Mouse (Mus musculus): ENCODE results near the gene Spsb4. TPM values are rescaled to one million over a fixed set of nuclear protein-coding genes. Genes with fewer than 3 reads are reported as not detected.

Gene Spsb4
- total and polyA plus RNA-seq, 2 experiments: 1.5 to 3.5 TPM

GRCm38 (mm10) chr9:97020152-97020551 lies 1.5 kb upstream of the Spsb4 start:
- TF ChIP-seq POLR2A (IDR thresholded peaks at IDR 0.05; ENCODE audit: extremely low read depth, insufficient read depth, low read length) (no peak), CTCF (IDR thresholded peaks at IDR 0.05; ENCODE audit: low read depth, low read length) (no peak)

GRCm38 (mm10) chr9:97019686-97020085 lies 1.0 kb upstream of the Spsb4 start:
- DNase-seq (ENCODE audit: extremely low read depth, low read depth, low spot score): no peak
- H3K4me3 ChIP-seq (ENCODE audit: insufficient read depth, low read depth, low read length): no peak overlapping the region
- TF ChIP-seq CTCF (IDR thresholded peaks at IDR 0.05; ENCODE audit: low read depth, low read length) (no peak), POLR2A (IDR thresholded peaks at IDR 0.05; ENCODE audit: extremely low read depth, insufficient read depth, low read length) (no peak)
- H3K79me2 ChIP-seq (ENCODE audit: control insufficient read depth, insufficient read depth, low read length): no peaks in the 10 kb centered on the region
- H3K27me3 ChIP-seq (ENCODE audit: control insufficient read depth, insufficient read depth, low read length): peaks cover 5% of the 10 kb centered on the region; the same call in 1 of the 2 replicates
- H3K36me3 ChIP-seq (ENCODE audit: control insufficient read depth, insufficient read depth, low read length): no peaks in the 10 kb centered on the region
- no peak overlapping the region for H3K27ac ChIP-seq (replicated peaks; ENCODE audit: insufficient read depth, low read depth, low read length)
- 49% methylated on average over 2 of the region's 2 CpGs for WGBS
- H3K9ac ChIP-seq (ENCODE audit: low read depth, low read length): no peak overlapping the region
- no peaks in the 10 kb centered on the region for H3K4me1 ChIP-seq (ENCODE audit: control insufficient read depth, insufficient read depth, low read length)

More at GRCm38 (mm10) chr9:97020152-97020551, 1.5 kb upstream of the Spsb4 start:
- H3K79me2 ChIP-seq (ENCODE audit: control insufficient read depth, insufficient read depth, low read length): no peaks in the 10 kb centered on the region
- peaks cover 5% of the 10 kb centered on the region; the same call in 1 of the 2 replicates for H3K27me3 ChIP-seq (ENCODE audit: control insufficient read depth, insufficient read depth, low read length)
- WGBS: 62% methylated on average over 8 of the region's 8 CpGs
- H3K4me1 ChIP-seq (ENCODE audit: control insufficient read depth, insufficient read depth, low read length): no peaks in the 10 kb centered on the region
- no peak overlapping the region for H3K27ac ChIP-seq (replicated peaks; ENCODE audit: insufficient read depth, low read depth, low read length)
- no peak for DNase-seq (ENCODE audit: extremely low read depth, low read depth, low spot score)
- H3K36me3 ChIP-seq (ENCODE audit: control insufficient read depth, insufficient read depth, low read length): no peaks in the 10 kb centered on the region
- H3K9ac ChIP-seq (ENCODE audit: low read depth, low read length): no peak overlapping the region
- H3K4me3 ChIP-seq (ENCODE audit: insufficient read depth, low read depth, low read length): no peak overlapping the region

GRCm38 (mm10) chr9:97019231-97019630 lies 588 bp upstream of the Spsb4 start:
- H3K79me2 ChIP-seq (ENCODE audit: control insufficient read depth, insufficient read depth, low read length): no peaks in the 10 kb centered on the region
- TF ChIP-seq POLR2A (IDR thresholded peaks at IDR 0.05; ENCODE audit: extremely low read depth, insufficient read depth, low read length) (no peak), CTCF (IDR thresholded peaks at IDR 0.05; ENCODE audit: low read depth, low read length) (no peak)
- no peak for DNase-seq (ENCODE audit: extremely low read depth, low read depth, low spot score)
- no peak overlapping the region for H3K27ac ChIP-seq (replicated peaks; ENCODE audit: insufficient read depth, low read depth, low read length)
- no peak overlapping the region for H3K4me3 ChIP-seq (ENCODE audit: insufficient read depth, low read depth, low read length)
- H3K9ac ChIP-seq (ENCODE audit: low read depth, low read length): no peak overlapping the region
- 10% methylated on average over 11 of the region's 11 CpGs for WGBS
- no peaks in the 10 kb centered on the region for H3K4me1 ChIP-seq (ENCODE audit: control insufficient read depth, insufficient read depth, low read length)
- peaks cover 5% of the 10 kb centered on the region; the same call in 1 of the 2 replicates for H3K27me3 ChIP-seq (ENCODE audit: control insufficient read depth, insufficient read depth, low read length)
- no peaks in the 10 kb centered on the region for H3K36me3 ChIP-seq (ENCODE audit: control insufficient read depth, insufficient read depth, low read length)

- Histone ChIP-seq H3K27ac (replicated peaks; ENCODE audit: insufficient read depth, low read depth, low read length) (no peak overlapping the region), H3K9ac (ENCODE audit: low read depth, low read length) (peak overlapping the region; percentile 57)
- WGBS: 1% methylated on average over 62 of the region's 62 CpGs
Observed at GRCm38 (mm10) chr9:97017811-97018641, 617 bp downstream of the Spsb4 start.

GRCm38 (mm10) chr9:97017121-97017810 lies 1.4 kb downstream of the Spsb4 start:
- Histone ChIP-seq H3K79me2 (ENCODE audit: control insufficient read depth, insufficient read depth, low read length) (no peaks in the 10 kb centered on the region), H3K9ac (ENCODE audit: low read depth, low read length) (no peak overlapping the region), H3K4me1 (ENCODE audit: control insufficient read depth, insufficient read depth, low read length) (no peaks in the 10 kb centered on the region), H3K27ac (replicated peaks; ENCODE audit: insufficient read depth, low read depth, low read length) (no peak overlapping the region), H3K36me3 (ENCODE audit: control insufficient read depth, insufficient read depth, low read length) (no peaks in the 10 kb centered on the region), H3K4me3 (ENCODE audit: insufficient read depth, low read depth, low read length) (0 out of 2 replicates have a peak overlapping the region, but pooled peaks have one; percentile 5), H3K27me3 (ENCODE audit: control insufficient read depth, insufficient read depth, low read length) (peaks cover 5% of the 10 kb centered on the region; the same call in 1 of the 2 replicates)
- DNase-seq (ENCODE audit: extremely low read depth, low read depth, low spot score): no peak
- WGBS: 9% methylated on average over 34 of the region's 34 CpGs
- TF ChIP-seq CTCF (IDR thresholded peaks at IDR 0.05; ENCODE audit: low read depth, low read length) (no peak), POLR2A (IDR thresholded peaks at IDR 0.05; ENCODE audit: extremely low read depth, insufficient read depth, low read length) (no peak)

More at GRCm38 (mm10) chr9:97017811-97018641, 617 bp downstream of the Spsb4 start:
- Histone ChIP-seq H3K4me1 (ENCODE audit: control insufficient read depth, insufficient read depth, low read length) (no peaks in the 10 kb centered on the region), H3K27me3 (ENCODE audit: control insufficient read depth, insufficient read depth, low read length) (peaks cover 5% of the 10 kb centered on the region; the same call in 1 of the 2 replicates), H3K79me2 (ENCODE audit: control insufficient read depth, insufficient read depth, low read length) (no peaks in the 10 kb centered on the region), H3K4me3 (ENCODE audit: insufficient read depth, low read depth, low read length) (peak overlapping the region; percentile 50), H3K36me3 (ENCODE audit: control insufficient read depth, insufficient read depth, low read length) (no peaks in the 10 kb centered on the region)
- no peak for DNase-seq (ENCODE audit: extremely low read depth, low read depth, low spot score)
- TF ChIP-seq POLR2A (IDR thresholded peaks at IDR 0.05; ENCODE audit: extremely low read depth, insufficient read depth, low read length) (no peak), CTCF (IDR thresholded peaks at IDR 0.05; ENCODE audit: low read depth, low read length) (no peak)
